Mouse (Mus musculus) kidney, adult 2 months (tissue): ENCODE data around the gene Mrpl3.

ENCODE experiments used
- CTCF ChIP-seq: fragments of 200-500 bp; conservative IDR thresholded peaks from 2 replicates; pipeline ENCODE4 v1.5.1; 2011; ENCODE audit warnings: low read depth, mild to moderate bottlenecking, control low read depth, low read length, moderate library complexity, mixed read lengths; ENCODE audit not compliant: insufficient read depth, insufficient read length
- POLR2A ChIP-seq: fragments of 200-500 bp; IDR thresholded peaks from one replicate; pipeline ENCODE4 v1.6.1; 2011; ENCODE audit warnings: low read depth, low read length, control low read depth

GRCm38 (mm10) chr9:105046014-105046413 is 7.0 kb upstream of the Mrpl3 start:
- TF ChIP-seq CTCF (no peak), POLR2A (no peak)
